Mouse (Mus musculus): ENCODE results near the gene Rab34. TPM values are rescaled to one million over a fixed set of nuclear protein-coding genes. Genes with fewer than 3 reads are reported as not detected.

The Rab34 gene
- total RNA-seq (2017): not detected in 3 replicates

GRCm38 (mm10) chr11:78188331-78189233 lies at the start of gene Rab34:
Rab34 (plus strand) TSS chr11:78188430.
- ATAC-seq (replicated peaks; ENCODE audit: insufficient number of reproducible peaks, low FRiP score, low TSS enrichment, poor library complexity, severe bottlenecking): no peak

DNA sequence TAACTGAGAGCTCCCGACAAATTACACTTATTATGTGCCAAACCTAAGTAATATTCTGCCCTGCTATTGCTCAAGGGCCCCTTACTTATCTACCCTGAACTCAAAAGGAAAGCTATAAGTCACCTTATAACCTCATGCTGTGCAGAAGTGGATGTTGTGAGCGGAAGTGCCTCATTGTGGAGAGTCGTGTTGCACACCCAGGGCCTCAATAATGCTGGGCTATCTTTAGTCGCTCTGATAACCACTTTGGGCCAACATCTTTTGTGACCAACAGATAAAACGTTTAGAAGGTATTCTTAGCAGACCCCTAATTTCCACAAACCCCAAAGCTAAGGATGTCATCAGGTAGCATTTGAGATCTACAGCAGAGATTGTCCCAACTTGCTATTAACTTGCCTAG lies 47.6 kb upstream of the Rab34 start:
- no peak for ATAC-seq (replicated peaks; ENCODE audit: insufficient number of reproducible peaks, low FRiP score, low TSS enrichment, poor library complexity, severe bottlenecking)

GRCm38 (mm10) chr11:78143520-78143919 lies 44.7 kb upstream of the Rab34 start:
- no peak for ATAC-seq (replicated peaks; ENCODE audit: insufficient number of reproducible peaks, low FRiP score, low TSS enrichment, poor library complexity, severe bottlenecking)

DNA sequence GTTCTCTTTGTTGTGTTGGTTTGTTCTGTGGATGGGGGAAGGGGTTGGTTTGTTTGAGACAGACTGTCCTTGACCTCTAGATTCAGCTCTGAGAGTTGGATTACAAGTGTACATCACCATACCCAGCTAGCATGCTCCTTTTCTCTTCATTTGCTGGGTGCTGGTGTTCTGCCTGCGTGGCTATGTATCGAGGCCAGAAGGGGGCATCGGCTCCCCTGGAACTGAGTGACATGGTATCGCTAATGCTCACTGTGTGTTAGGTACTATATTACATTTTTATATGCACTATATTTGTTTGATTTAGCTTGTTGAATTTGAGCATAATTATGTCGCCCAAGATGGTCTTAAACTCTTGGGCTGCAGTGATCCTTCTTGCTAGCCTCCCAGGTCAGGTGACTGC lies 42.1 kb upstream of the Rab34 start:
- no peak for ATAC-seq (replicated peaks; ENCODE audit: insufficient number of reproducible peaks, low FRiP score, low TSS enrichment, poor library complexity, severe bottlenecking)

- ATAC-seq (replicated peaks; ENCODE audit: insufficient number of reproducible peaks, low FRiP score, low TSS enrichment, poor library complexity, severe bottlenecking): no peak
These were observed 41.3 kb upstream of the Rab34 start for GRCm38 (mm10) chr11:78146707-78147543.

DNA sequence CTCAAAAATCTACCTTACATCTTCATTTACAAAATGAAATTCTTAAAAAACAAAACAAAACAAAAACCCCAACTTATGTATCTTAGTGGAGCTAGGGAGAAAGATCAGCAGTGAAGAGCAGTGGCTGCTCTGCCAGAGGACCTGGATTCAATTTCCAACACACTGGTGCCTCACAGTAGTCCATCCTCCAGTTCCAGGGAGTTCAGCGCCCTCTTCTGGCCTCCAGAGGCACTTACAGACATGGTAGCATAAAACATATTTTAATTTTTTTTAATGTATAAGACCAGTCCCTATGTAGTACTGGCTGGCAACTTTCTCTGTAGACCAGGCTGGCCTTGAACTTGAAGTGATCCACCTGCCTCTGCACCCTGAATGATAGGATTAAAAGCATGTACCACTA lies 37.1 kb upstream of the Rab34 start:
- ATAC-seq (replicated peaks; ENCODE audit: insufficient number of reproducible peaks, low FRiP score, low TSS enrichment, poor library complexity, severe bottlenecking): no peak

DNA sequence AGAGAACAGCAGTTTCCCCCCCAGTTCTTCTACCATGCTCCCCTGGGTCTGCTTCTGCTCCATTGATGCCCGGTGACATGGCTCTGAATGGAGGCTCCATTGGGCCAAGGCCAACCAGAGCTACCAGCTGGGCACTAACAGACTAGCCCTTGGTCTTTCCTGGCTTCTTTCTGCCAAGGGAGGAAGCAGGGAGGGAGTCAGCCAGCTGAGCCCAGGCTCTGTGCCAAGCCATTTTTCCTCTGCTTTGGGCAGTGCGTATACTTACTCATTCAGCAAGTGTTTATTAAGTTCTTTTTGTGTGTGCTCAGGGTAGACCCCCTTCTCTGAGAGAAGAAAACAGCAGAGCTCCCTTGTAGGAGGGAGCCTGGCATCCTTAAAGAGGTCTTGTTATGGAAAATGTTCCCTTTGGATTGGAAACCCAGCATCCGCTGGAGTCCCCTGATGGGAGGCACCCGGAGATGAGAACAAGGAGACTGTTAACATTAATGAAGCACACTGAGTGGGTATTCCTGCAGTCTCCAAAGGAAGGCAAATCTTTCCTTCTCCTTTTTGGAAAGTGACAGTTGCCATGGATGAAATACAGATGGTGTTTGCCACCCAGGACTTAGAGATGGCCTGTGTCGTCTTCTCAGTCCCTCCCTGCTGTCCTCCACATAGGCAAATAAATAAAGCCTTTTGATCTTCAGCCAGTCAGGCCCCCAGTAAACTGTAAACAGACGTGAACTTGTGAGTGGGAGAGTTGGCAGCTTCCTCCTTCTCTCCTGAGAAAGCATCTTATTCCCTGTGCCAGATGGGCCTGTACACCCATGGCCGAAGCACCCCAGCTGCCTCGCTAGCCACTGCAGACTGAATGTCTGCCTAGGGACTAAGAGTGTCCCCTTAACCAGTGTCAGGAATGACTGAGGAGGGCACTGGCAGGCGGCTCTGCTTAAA lies 35.7 kb upstream of the Rab34 start:
- no peak for ATAC-seq (replicated peaks; ENCODE audit: insufficient number of reproducible peaks, low FRiP score, low TSS enrichment, poor library complexity, severe bottlenecking)

DNA sequence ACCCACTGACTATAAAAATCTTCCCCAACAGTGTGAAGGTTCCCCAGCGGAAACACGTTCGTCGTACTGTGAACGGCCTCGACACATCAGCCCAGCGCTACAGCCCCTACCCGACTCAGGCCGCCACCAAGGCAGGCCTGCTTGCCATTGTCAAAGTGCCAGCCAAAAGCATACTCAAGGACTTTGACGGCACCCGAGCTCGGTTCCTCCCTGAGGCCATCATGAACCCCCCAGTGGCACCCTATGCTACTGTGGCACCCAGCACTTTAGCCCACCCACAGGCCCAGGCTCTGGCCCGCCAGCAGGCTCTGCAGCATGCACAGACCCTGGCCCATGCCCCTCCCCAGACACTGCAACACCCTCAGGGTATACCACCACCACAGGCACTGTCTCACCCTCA lies 34.5 kb upstream of the Rab34 start:
- ATAC-seq (replicated peaks; ENCODE audit: insufficient number of reproducible peaks, low FRiP score, low TSS enrichment, poor library complexity, severe bottlenecking): no peak

GRCm38 (mm10) chr11:78155674-78156073 lies 32.6 kb upstream of the Rab34 start:
- ATAC-seq (replicated peaks; ENCODE audit: insufficient number of reproducible peaks, low FRiP score, low TSS enrichment, poor library complexity, severe bottlenecking): no peak

DNA sequence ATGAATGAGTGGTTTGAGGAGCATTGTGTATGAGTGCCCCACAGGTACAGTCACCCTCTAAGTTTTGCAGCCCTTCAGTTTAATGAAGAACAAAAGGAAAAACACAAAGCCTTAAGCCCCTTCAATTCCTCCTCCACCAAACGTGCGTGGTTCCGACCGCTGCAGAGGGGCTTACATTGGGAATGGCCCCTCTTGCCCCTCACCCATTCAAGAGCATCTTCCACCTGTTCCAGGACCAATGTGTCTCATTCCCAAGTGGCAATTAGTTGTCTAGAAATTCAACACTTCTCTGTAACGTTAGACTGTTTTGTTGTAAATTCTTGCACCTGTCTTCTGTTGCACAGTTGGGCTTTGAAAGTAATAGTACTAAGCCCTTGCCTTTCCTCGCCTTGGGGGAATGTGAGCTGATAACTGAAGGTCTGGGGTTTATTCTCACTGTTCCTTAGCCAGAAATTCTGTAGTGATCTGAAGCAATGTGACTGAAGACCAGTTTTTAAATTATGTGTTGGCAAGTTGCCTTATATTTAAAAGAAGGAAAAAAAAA lies 32.0 kb upstream of the Rab34 start:
- no peak for ATAC-seq (replicated peaks; ENCODE audit: insufficient number of reproducible peaks, low FRiP score, low TSS enrichment, poor library complexity, severe bottlenecking)

GRCm38 (mm10) chr11:78159096-78159495 lies 29.1 kb upstream of the Rab34 start:
- ATAC-seq (replicated peaks; ENCODE audit: insufficient number of reproducible peaks, low FRiP score, low TSS enrichment, poor library complexity, severe bottlenecking): peak; percentile 96

- ATAC-seq (replicated peaks; ENCODE audit: insufficient number of reproducible peaks, low FRiP score, low TSS enrichment, poor library complexity, severe bottlenecking): no peak
These were observed 28.7 kb upstream of the Rab34 start for GRCm38 (mm10) chr11:78159557-78159956.

GRCm38 (mm10) chr11:78160171-78160570 lies 28.1 kb upstream of the Rab34 start:
- ATAC-seq (replicated peaks; ENCODE audit: insufficient number of reproducible peaks, low FRiP score, low TSS enrichment, poor library complexity, severe bottlenecking): no peak

DNA sequence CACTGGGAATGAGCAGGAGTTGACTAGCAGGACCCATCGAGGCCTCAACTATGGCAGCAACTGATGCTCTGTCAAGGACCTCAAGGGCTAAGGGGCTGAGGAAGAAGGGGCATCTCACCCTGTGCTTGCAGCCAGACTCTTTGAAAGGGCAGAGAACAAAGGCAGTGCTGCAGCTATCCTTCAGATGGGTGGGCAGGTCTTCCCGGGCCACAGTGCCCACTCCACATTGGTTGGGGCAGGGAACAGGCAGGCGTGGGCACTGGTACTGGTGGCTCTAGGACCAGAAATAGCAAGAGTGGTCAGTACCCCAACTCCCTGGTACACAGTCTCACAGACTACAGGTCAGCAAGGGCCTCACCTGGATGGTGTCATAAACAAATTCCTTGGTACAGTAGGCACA lies 27.6 kb upstream of the Rab34 start:
- ATAC-seq (replicated peaks; ENCODE audit: insufficient number of reproducible peaks, low FRiP score, low TSS enrichment, poor library complexity, severe bottlenecking): no peak

GRCm38 (mm10) chr11:78161169-78161568 lies 27.1 kb upstream of the Rab34 start:
- ATAC-seq (replicated peaks; ENCODE audit: insufficient number of reproducible peaks, low FRiP score, low TSS enrichment, poor library complexity, severe bottlenecking): no peak

- ATAC-seq (replicated peaks; ENCODE audit: insufficient number of reproducible peaks, low FRiP score, low TSS enrichment, poor library complexity, severe bottlenecking): no peak
These were observed 26.3 kb upstream of the Rab34 start for GRCm38 (mm10) chr11:78161968-78162367.

DNA sequence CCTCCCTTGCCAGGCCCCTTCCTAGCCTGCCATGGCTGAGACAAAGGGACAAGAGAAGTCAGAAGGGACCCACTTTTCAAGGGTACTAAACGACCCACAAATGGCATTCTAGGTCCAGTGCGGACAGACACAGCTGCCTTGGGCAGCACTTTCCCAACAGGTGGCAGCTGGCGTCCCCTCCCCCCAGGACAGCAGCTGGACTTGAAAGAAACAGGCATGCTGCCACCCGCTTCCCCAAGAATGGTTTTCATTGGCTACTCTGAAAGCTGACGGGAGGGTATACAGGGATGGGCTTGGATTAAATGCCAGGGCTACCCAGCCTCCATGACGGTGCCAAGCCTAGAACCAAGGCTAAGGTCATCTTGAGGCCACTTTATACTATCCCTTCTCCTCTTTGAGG lies 25.7 kb upstream of the Rab34 start:
- ATAC-seq (replicated peaks; ENCODE audit: insufficient number of reproducible peaks, low FRiP score, low TSS enrichment, poor library complexity, severe bottlenecking): no peak

DNA sequence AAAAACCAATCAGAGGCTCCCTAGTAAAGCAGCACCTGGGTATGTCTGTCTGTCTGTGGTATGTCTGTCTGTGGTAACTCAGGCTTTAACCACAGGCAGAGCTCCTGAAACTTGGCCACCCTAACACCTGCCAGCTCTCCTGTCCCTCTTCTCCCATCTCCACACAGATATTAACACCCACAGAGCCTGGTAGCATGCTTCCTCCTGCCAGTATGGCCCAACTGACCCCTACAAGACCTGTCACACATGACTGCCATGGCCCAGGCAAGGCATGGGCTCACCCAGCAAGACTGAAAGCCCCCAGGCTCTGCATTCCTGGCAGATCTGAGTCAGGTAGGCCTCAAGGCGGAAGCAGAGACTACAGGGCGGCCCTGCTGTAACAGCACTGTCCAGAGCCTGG lies 25.2 kb upstream of the Rab34 start:
- no peak for ATAC-seq (replicated peaks; ENCODE audit: insufficient number of reproducible peaks, low FRiP score, low TSS enrichment, poor library complexity, severe bottlenecking)
